Mouse (Mus musculus): ENCODE data around the gene Tmprss7. TPM values are rescaled to one million over a fixed set of nuclear protein-coding genes. Genes with fewer than 3 reads are reported as not detected.
A peak's percentile ranks its signal among the peaks of the same experiment; 100 is the strongest.

Gene Tmprss7
- total and polyA plus RNA-seq, 3 experiments, result not detected

GRCm38 (mm10) chr16:45632420-45632819 lies 61.0 kb downstream of the Tmprss7 start:
- H3K4me1 ChIP-seq (ENCODE audit: control insufficient read depth in 1 of 2, insufficient read depth in 2 of 2), result no peaks in the 10 kb centered on the region
- dilution Hi-C loops (cut with MboI; ENCODE audit: extremely low pct_ligation_motif_present, extremely low pct_unique_long_range_greater_than_20kb, low sequenced_read_pairs) (no loop called here), in situ Hi-C loops (cut with MboI; ENCODE audit: low pct_ligation_motif_present, low pct_unique_long_range_greater_than_20kb, low sequenced_read_pairs) (loop anchor here (5.0 to 25.0 kb wide), 3 partner anchors 48 to 435 kb away; no protein-coding TSS in a partner anchor)

GRCm38 (mm10) chr16:45630347-45630960 lies 63.0 kb downstream of the Tmprss7 start:
- Histone ChIP-seq H3K27me3 (replicated peaks) (no peaks in the 10 kb centered on the region), H3K4me3 (replicated peaks in 1 of 3; ENCODE audit: low read depth in 2 of 3, low read length in 2 of 3, poor library complexity in 1 of 3) (no peak overlapping the region), H3K36me3 (replicated peaks in 1 of 2; ENCODE audit: control insufficient read depth in 1 of 2, insufficient read depth in 1 of 2, low read length in 1 of 2) (no peaks in the 10 kb centered on the region), H3K79me2 (replicated peaks; ENCODE audit: control insufficient read depth, extremely low read depth, insufficient read depth, poor library complexity, severe bottlenecking) (no peaks in the 10 kb centered on the region), H3K27ac (ENCODE audit: insufficient read depth, low read depth) (no peak overlapping the region), H3K4me2 (ENCODE audit: insufficient read depth, low read depth, poor library complexity, severe bottlenecking) (no peak overlapping the region), H3K9ac (ENCODE audit: insufficient read depth, low read depth) (no peak overlapping the region), H3K9me3 (replicated peaks; ENCODE audit: low read length) (no peaks in the 10 kb centered on the region), H3K4me1 (ENCODE audit: control insufficient read depth in 1 of 2, insufficient read depth in 2 of 2) (peaks cover 0 to 1% of the 10 kb centered on the region in 2 experiments; a peak in 2 of 4 replicates)
- TF ChIP-seq ZC3H11A (IDR thresholded peaks at IDR 0.05; ENCODE audit: low read depth, low read length) (peak; percentile 89), CHD2 (IDR thresholded peaks at IDR 0.05; ENCODE audit: low read length) (no peak), HCFC1 (IDR thresholded peaks at IDR 0.05; ENCODE audit: low read depth, low read length) (no peak; the same call in 1 of the 2 replicates), MAZ (IDR thresholded peaks at IDR 0.05; ENCODE audit: low read depth, low read length) (peak; percentile 42; the same call in 1 of the 2 replicates), USF2 (conservative IDR thresholded peaks at IDR 0.05; ENCODE audit: low read depth, low read length) (no peak), JUND (conservative IDR thresholded peaks at IDR 0.05; ENCODE audit: low read depth, low read length) (peak; percentile 61; the same call in 1 of the 2 replicates), MAX (IDR thresholded peaks at IDR 0.05; ENCODE audit: low read length) (0 out of 2 replicates have a peak, but pooled peaks have one; percentile 30), TBP (conservative IDR thresholded peaks at IDR 0.05; ENCODE audit: low read depth, low read length) (no peak), TCF12 (IDR thresholded peaks at IDR 0.05; ENCODE audit: low read depth, low read length) (0 out of 2 replicates have a peak, but pooled peaks have one; percentile 17), NELFE (IDR thresholded peaks at IDR 0.05; ENCODE audit: low read depth, low read length) (peak; percentile 55; the same call in 1 of the 2 replicates), BHLHE40 (IDR thresholded peaks at IDR 0.05; ENCODE audit: low read depth, low read length) (0 out of 2 replicates have a peak, but pooled peaks have one; percentile 18), SMC3 (IDR thresholded peaks at IDR 0.05; ENCODE audit: low read depth, low read length) (peak; percentile 96), MAFK (IDR thresholded peaks at IDR 0.05; ENCODE audit: insufficient replicate concordance, low read length) (0 out of 2 replicates have a peak, but pooled peaks have one; percentile 10), CTCF (conservative IDR thresholded peaks at IDR 0.05 in 1 of 2, IDR thresholded peaks at IDR 0.05 in 1 of 2; ENCODE audit: low read depth in 2 of 2, low read length in 2 of 2) (peak; percentile 88 to 98), IRF4 (IDR thresholded peaks at IDR 0.05; ENCODE audit: low read depth, low read length) (peak; percentile 56; the same call in 1 of the 2 replicates), NRF1 (IDR thresholded peaks at IDR 0.05; ENCODE audit: low read depth, low read length) (0 out of 2 replicates have a peak, but pooled peaks have one; percentile 23), POLR2AphosphoS2 (IDR thresholded peaks at IDR 0.05; ENCODE audit: low read depth, low read length) (no peak), MEF2A (IDR thresholded peaks at IDR 0.05; ENCODE audit: borderline replicate concordance, low read depth, low read length) (peak; percentile 55; the same call in 1 of the 2 replicates), MXI1 (IDR thresholded peaks at IDR 0.05; ENCODE audit: low read depth, low read length) (no peak), SIN3A (IDR thresholded peaks at IDR 0.05; ENCODE audit: low read length) (peak; percentile 59; the same call in 1 of the 2 replicates), ZNF384 (IDR thresholded peaks at IDR 0.05; ENCODE audit: low read depth, low read length) (peak; percentile 33; the same call in 1 of the 2 replicates), EP300 (IDR thresholded peaks at IDR 0.05; ENCODE audit: low read length) (no peak), JUN (IDR thresholded peaks at IDR 0.05; ENCODE audit: insufficient read depth, low read depth, low read length) (no peak), E2F4 (IDR thresholded peaks at IDR 0.05; ENCODE audit: insufficient replicate concordance, low read depth, low read length) (peak; percentile 66; the same call in 1 of the 2 replicates)
- in situ Hi-C loops (cut with MboI; ENCODE audit: low pct_ligation_motif_present, low pct_unique_long_range_greater_than_20kb, low sequenced_read_pairs), result loop anchor here (5.0 to 25.0 kb wide), 3 partner anchors 46 to 433 kb away; no protein-coding TSS in a partner anchor
- peak; percentile 76 for DNase-seq (ENCODE audit: extremely low read depth)
- dilution Hi-C loops (cut with MboI; ENCODE audit: extremely low pct_ligation_motif_present, extremely low pct_unique_long_range_greater_than_20kb, low sequenced_read_pairs), result no loop called here

More at GRCm38 (mm10) chr16:45632420-45632819, 61.0 kb downstream of the Tmprss7 start:
- Histone ChIP-seq H3K79me2 (replicated peaks; ENCODE audit: control insufficient read depth, extremely low read depth, insufficient read depth, poor library complexity, severe bottlenecking) (no peaks in the 10 kb centered on the region), H3K9me3 (replicated peaks; ENCODE audit: low read length) (no peaks in the 10 kb centered on the region), H3K9ac (ENCODE audit: insufficient read depth, low read depth) (no peak overlapping the region), H3K36me3 (replicated peaks in 1 of 2; ENCODE audit: control insufficient read depth in 1 of 2, insufficient read depth in 1 of 2, low read length in 1 of 2) (no peaks in the 10 kb centered on the region), H3K4me2 (ENCODE audit: insufficient read depth, low read depth, poor library complexity, severe bottlenecking) (no peak overlapping the region), H3K27ac (ENCODE audit: insufficient read depth, low read depth) (no peak overlapping the region), H3K27me3 (replicated peaks) (no peaks in the 10 kb centered on the region), H3K4me3 (replicated peaks in 1 of 3; ENCODE audit: low read depth in 2 of 3, low read length in 2 of 3, poor library complexity in 1 of 3) (no peak overlapping the region)
- TF ChIP-seq RAD21 (IDR thresholded peaks at IDR 0.05; ENCODE audit: low read depth, low read length), result no peak
- TF ChIP-seq CHD1 (IDR thresholded peaks at IDR 0.05; ENCODE audit: low read depth, low read length), result no peak
- no peak for TF ChIP-seq JUND (conservative IDR thresholded peaks at IDR 0.05; ENCODE audit: low read depth, low read length)
- TF ChIP-seq POLR2AphosphoS2 (IDR thresholded peaks at IDR 0.05; ENCODE audit: low read depth, low read length), result no peak
- no peak for TF ChIP-seq MAZ (IDR thresholded peaks at IDR 0.05; ENCODE audit: low read depth, low read length)
- TF ChIP-seq CHD2 (IDR thresholded peaks at IDR 0.05; ENCODE audit: low read length), result no peak
- TF ChIP-seq EP300 (IDR thresholded peaks at IDR 0.05; ENCODE audit: low read length), result no peak
- TF ChIP-seq ZC3H11A (IDR thresholded peaks at IDR 0.05; ENCODE audit: low read depth, low read length), result no peak
- TF ChIP-seq MEF2A (IDR thresholded peaks at IDR 0.05; ENCODE audit: borderline replicate concordance, low read depth, low read length), result no peak
- no peak for TF ChIP-seq ELF1 (IDR thresholded peaks at IDR 0.05; ENCODE audit: low read depth, low read length)
- no peak for TF ChIP-seq ZKSCAN1 (IDR thresholded peaks at IDR 0.05; ENCODE audit: borderline replicate concordance, low read depth, low read length)
- no peak for TF ChIP-seq RCOR1 (conservative IDR thresholded peaks at IDR 0.05; ENCODE audit: low read depth, low read length)
- TF ChIP-seq SMC3 (IDR thresholded peaks at IDR 0.05; ENCODE audit: low read depth, low read length), result no peak
- no peak for TF ChIP-seq GABPA (IDR thresholded peaks at IDR 0.05; ENCODE audit: insufficient replicate concordance, low read depth, low read length)
- no peak for DNase-seq (ENCODE audit: extremely low read depth)

All from CH12.LX (cell line).